Mouse (Mus musculus): ENCODE measurements around the gene B3galnt2. TPM values are rescaled to one million over a fixed set of nuclear protein-coding genes. Genes with fewer than 3 reads are reported as not detected.
"Not testable (repeated sequence)": the region's sequence is repeated elsewhere in the genome, so short reads cannot be mapped to it uniquely, and the experiment has no call there.

The B3galnt2 gene
- 10 to 100 TPM; 14.6 to 15.3 TPM for total RNA-seq (2021)

DNA sequence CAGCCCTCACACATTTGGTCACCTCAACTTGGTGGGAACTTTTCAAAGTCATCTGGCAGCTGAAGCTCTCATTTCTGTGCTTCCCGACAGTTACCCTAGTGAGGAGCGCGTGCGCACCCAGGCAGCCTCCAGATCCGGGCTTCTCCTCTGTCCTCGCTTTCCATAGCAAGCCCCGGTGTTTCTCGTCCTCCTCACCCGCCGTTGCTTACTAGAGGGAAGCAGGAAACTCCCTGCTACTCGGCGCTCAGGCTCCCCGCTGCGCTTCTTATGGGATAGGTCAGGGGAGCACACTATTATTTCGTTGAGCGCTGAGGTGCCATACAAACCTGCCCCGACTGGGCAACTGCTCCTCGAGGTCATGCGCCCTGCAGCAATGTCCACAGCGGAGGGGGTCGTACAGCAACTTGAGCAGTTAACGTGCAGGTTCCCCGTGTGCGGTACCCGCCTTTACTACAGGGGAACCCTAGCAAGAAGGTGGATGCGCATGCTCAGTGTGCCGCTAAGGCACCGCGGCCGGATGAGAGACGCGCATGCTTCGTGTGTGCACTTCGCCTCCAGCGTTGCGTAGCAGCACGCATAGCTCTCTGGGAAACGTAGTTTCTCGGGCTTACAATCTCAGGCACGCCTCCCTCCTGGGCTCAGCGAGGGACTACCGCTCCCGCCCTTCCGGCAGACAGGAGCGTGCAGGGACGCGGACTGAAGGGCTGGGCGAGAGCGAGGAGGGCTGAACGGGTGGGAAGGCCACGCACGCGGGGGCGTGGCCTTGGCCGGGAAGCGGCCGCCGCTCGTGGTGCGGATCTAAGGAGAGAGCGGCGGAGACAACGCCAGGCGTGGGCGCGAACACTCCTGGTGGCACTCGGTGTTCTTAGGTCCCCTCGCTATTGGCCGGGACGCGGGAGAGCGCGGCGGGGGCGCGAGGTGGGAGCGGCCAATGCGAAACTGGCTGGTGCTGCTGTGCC, at the start of gene B3galnt2:
TSS of gene B3galnt2 (plus strand) at position 596 of the 959 bp plus-strand sequence.
- DNase-seq (ENCODE audit: extremely low spot score in 1 of 2, low spot score in 2 of 2), result peak; percentile 96
- intact Hi-C loops (cut with DNase I), result no loop called here

DNA sequence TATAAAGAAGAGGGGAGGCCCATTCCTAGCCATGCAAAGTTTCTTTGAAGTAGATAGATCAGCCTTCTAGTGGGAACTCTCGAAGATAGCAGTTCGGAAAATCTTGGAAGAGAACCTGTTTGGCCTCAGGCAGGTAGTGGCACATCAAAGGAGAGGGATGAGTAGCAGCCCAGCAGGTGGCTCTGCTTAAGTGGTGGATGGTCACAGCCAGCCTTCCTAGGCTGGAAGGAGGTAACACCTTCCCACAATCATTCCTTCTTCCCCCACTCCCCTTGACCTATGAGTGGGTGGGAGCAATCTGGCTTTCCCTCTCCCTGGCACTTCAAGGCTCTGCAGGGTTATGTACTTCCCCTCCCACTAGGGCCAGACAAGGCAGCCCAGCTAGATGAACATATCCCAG, 42.9 kb upstream of the B3galnt2 start:
- DNase-seq (ENCODE audit: extremely low spot score in 1 of 2, low spot score in 2 of 2), result no peak
- intact Hi-C loops (cut with DNase I), result no loop called here

DNA sequence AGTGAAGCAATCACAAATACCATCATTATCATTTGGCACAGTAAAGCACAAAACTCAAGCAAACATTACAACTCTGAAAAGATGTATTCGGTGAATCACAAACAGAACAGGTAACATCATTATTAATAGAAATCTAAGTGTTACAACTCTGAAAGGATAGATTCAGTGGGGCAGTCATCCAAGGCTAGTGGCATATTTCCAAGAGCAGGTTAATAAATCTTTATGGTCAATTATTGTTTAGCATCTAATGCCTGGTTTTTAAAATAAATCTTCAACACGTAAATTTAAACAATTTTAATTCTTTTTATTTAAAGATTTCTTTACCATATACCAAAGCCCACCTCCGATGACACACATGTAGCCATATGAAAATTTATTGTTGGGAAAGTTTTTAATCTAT, 34.9 kb upstream of the B3galnt2 start:
- no peak for DNase-seq (ENCODE audit: extremely low spot score in 1 of 2, low spot score in 2 of 2)
- intact Hi-C loops (cut with DNase I), result no loop called here

DNA sequence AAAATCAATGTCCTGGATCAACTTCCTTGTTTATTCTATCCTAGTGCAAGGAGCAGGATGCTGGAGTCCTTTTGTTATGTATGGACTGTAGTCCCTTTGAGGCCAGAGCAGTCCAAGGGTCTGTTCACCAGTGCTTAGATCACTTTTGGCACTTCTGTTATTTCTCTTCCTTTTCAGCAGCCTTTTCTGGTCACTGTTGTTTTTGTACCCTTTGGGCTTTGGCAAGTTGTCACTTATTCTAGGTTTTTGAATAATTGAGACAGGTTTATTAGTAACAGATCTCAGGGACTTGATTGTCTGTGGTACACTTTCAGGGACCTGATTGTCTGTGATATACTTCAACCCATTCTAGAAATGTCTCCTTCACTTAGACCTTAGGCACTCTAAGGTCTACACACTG, 31.7 kb upstream of the B3galnt2 start:
- DNase-seq (ENCODE audit: extremely low spot score in 1 of 2, low spot score in 2 of 2), result no peak

DNA sequence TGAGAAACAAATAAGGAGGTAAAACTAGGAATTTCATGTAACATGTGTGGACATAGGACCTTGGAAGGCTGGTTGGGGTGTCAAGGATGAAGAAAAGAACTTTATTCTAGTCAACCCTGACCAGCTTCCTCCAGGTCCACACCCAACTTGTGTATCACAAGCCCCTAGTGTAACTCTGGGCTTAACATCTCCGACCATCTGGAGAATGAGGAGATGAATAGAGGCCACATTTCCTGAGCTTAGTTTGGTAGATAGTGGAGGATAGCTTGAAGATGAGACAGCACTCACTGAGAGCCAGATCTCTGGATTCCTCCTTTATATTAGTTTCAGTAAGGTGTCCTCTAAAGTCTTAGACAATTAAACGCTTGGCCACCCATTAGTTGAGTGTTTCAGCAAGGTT, 24.3 kb upstream of the B3galnt2 start:
- no peak for DNase-seq (ENCODE audit: extremely low spot score in 1 of 2, low spot score in 2 of 2)
- intact Hi-C loops (cut with DNase I), result no loop called here

More for the DNA sequence above, 31.7 kb upstream of the B3galnt2 start:
- intact Hi-C loops (cut with DNase I), result no loop called here

DNA sequence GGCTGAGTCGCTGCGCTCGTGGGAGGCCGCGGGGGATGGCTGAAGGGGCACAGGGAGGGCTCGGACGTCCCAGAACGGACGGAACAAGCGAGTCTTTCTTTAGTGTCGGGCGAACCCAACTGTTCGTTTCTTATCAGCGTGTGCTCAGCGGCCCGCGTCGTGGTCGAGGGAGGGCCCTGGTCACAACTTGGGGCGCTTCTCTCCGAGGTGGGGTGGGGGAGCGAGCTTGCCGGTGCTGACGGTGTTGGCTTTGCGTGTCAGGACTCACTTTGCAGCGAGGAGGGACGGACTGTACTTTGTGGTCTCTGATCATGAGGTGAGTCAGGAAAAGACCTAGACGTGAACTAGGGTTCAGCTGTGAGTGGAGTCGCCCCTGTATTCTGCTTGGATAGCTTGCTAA, 662 bp downstream of the B3galnt2 start:
- intact Hi-C loops (cut with DNase I), result no loop called here
- peak in 1 of 2 experiments; percentile 66 for DNase-seq (ENCODE audit: extremely low spot score in 1 of 2, low spot score in 2 of 2)

DNA sequence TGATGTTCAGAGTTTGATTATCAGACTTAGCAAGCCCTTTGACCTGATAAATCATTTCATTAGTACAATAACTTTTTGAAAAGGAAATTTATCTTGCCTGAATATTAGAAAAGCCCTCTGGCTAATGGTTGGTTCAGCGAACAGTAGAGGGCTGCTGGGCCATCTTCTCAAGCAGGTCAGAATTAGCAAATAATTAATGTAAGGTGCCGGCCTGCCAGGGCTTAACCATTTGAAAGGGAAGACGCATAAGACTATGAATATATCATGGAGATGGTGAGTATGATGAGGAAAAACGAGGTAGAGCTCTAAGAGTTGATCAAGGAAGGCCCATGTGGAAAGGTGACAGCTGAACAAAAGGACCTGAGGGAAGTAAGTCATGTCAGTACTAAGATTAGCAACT, 2.4 kb downstream of the B3galnt2 start:
- DNase-seq (ENCODE audit: extremely low spot score in 1 of 2, low spot score in 2 of 2), result no peak
- intact Hi-C loops (cut with DNase I), result no loop called here

DNA sequence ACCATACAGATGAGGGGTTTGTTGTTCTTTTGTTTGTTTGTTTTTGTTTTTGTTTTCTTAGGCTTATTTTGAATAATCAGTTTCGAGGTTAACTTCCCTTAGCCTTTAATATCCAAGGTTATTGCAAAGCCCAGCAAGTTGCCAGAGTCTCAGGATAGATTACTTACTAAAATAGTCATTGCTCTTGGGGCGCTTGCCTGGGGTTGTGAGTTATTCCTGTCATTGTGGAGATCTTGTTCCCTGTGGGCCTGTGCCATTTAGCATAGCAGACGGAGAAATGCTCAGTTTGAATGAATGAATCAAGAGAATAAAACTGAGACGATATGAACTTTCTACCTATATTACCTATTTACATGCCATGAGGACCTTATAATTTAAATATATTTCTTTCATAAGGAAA, 5.9 kb downstream of the B3galnt2 start:
- no peak for DNase-seq (ENCODE audit: extremely low spot score in 1 of 2, low spot score in 2 of 2)
- intact Hi-C loops (cut with DNase I), result no loop called here

DNA sequence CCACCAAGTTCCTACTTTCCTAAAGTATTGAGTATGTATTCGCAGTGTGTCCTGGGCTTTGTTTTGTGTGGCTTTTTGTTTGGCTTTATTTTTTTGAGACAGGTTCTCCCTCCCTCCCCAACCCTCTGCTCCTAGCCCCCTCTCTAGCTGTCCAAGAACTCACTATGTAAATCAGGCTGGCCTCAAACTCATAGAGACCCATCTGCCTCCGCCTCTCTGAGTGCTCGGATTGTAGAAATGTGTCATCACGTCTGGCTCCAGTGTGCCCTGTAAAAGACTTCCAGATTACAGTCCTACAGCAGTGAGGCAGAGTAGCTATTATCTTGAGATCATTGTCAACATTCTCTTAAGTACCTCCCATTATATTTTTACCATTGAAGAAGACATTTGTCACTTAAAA, 6.8 kb downstream of the B3galnt2 start:
- intact Hi-C loops (cut with DNase I), result no loop called here
- no peak for DNase-seq (ENCODE audit: extremely low spot score in 1 of 2, low spot score in 2 of 2)

DNA sequence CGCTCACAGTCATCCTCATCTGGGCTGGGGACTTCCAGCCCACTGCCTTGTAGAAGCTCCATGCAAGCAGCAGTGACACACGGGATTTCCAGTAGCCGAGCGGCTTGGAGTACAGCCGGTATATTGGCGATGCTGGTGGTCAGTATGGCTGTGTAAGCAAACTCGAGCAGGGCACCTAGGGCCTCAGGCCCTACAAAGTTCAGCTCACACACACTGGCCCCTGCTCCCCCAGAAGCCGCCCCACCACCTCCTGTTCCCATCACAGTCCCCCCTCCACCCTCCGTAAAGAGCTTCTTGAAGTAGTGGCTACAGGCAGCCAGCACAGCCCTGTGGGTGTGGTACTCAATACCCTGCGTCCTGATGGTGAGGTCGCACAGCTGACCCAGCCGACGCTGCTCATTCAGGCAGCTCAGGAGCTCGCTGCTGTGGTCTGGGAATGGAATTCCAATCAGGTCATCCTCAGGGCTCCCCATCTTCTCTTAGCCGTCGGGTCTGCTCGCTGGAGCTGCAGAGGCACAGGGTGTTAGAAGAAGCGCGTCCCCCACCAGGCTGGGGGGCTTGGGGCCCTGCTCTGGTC, 11.2 kb downstream of the B3galnt2 start:
- intact Hi-C loops (cut with DNase I), result no loop called here
- no peak for DNase-seq (ENCODE audit: extremely low spot score in 1 of 2, low spot score in 2 of 2)

DNA sequence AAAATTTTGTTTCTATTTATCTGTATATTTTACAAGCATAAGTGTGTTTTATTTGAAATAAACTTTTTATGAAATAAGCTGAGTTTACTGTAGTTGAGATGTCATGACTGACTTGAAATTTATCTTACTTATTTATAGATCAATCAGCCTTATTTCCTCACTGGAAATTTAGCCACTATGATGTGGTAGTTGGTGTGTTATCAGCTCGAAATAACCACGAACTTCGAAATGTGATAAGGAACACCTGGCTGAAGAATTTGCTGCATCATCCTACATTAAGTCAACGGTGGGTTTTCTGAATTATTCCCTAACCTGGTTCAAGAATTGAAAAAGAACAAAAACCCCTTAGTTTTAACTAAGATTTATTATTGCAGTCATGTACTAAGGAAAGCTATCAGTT, 11.9 kb downstream of the B3galnt2 start:
- no peak for DNase-seq (ENCODE audit: extremely low spot score in 1 of 2, low spot score in 2 of 2)
- intact Hi-C loops (cut with DNase I), result no loop called here

DNA sequence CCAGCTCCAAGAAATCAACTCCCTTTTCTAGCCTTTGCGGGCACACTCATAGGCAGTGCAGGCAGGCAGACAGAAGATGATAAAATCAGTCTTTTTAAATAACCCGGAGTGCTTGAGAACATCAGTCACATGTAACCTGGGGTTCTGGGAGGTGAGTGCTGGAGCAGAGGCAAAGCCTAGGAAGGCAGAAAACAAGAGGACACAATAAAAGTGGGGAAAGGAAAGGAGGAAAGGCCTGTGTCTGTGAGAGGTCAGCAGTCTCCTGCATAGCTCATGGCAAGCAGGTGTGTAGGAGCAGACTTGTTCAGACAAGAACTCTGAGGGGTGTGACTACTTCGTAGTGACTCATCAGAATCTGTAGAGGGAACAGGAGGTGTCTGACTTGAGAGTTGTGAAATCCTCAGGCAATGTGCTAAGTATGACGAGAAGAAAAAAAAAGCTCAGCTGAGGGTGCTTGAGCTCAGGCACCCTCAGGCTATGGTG, 14.4 kb downstream of the B3galnt2 start:
- intact Hi-C loops (cut with DNase I), result no loop called here
- no peak for DNase-seq (ENCODE audit: extremely low spot score in 1 of 2, low spot score in 2 of 2)

DNA sequence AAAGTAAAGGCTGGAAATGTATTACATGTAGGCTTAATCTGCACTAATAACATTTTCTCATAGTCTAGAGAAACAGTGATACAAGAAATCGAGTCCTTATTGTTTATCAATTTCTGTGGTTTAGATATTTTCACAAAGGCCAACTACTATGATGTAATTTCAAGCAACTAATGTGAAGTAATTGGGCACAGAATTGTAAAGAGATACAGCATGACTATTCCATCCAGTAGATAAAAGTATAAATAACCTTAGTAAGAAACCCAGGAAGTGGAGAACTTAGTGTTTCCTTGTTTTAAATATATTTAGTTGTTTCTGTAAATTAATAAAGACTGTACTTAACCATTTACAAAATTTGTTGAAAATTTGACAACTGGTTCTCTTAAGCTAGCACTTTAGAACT, 15.5 kb downstream of the B3galnt2 start:
- DNase-seq (ENCODE audit: extremely low spot score in 1 of 2, low spot score in 2 of 2), result no peak
- intact Hi-C loops (cut with DNase I), result no loop called here

DNA sequence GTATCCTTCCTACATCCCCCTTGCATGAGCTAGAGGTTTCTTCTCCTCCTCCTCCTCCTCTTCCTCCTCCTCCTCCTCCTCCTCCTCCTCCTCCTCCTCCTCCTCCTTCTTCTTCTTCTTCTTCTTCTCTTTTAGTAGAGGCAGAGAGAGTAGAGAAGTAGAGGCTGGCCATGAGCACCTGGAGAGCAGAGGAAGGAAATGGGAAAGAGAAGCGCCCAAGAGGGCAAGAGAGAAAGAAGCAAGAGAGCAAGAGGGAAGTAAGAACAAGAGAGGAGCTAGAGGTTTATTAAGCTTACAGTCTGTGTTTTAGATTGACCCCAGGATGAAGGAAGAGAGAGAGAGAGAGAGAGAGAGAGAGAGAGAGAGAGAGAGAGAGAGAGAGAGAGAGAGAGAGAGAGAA, 27.6 kb downstream of the B3galnt2 start:
- intact Hi-C loops (cut with DNase I), result not testable (repeated sequence)

DNA sequence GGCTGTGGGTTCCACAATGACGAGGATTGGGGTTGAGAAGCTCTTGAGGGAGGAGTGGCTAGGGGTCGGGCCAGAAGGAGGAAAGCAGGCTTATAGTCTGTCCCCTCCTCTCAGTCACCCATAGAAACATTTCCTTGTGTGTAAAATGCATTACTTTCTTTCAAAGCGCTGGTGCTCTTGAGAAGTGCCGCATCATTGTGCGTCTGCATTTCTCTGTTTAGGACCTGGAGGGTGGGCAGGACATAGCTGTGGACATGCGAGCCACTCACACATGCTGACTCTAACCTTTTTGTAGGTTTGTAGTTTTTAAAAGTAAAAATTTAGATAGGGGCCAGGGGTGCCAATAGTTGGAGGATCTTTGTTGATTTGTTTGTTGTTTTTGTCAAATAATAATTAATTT, 29.3 kb downstream of the B3galnt2 start:
- intact Hi-C loops (cut with DNase I), result no loop called here
- DNase-seq (ENCODE audit: extremely low spot score in 1 of 2, low spot score in 2 of 2), result no peak

More for the DNA sequence above, 27.6 kb downstream of the B3galnt2 start:
- not testable (repeated sequence) for DNase-seq (ENCODE audit: extremely low spot score in 1 of 2, low spot score in 2 of 2)

DNA sequence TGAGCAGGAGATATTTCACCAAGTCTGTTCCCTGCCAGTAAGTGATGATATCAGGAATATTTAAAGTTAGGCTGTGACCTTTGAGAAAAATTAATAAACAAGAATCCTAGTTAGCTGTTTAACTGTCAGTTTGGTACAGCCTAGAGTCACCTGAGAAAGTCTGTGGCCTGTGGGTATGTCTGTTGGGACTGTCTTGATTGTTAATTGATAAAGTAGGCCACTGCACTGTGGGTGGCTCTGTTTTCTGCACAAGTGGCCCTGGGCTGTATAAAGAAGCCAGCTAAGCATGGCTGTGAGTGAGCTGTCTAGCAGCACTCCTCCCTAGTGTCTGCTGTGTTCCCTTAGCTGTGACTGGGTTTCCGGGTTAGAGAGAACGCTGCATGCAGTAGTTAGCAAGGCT, 34.9 kb downstream of the B3galnt2 start:
- intact Hi-C loops (cut with DNase I), result no loop called here
- DNase-seq (ENCODE audit: extremely low spot score in 1 of 2, low spot score in 2 of 2), result no peak

DNA sequence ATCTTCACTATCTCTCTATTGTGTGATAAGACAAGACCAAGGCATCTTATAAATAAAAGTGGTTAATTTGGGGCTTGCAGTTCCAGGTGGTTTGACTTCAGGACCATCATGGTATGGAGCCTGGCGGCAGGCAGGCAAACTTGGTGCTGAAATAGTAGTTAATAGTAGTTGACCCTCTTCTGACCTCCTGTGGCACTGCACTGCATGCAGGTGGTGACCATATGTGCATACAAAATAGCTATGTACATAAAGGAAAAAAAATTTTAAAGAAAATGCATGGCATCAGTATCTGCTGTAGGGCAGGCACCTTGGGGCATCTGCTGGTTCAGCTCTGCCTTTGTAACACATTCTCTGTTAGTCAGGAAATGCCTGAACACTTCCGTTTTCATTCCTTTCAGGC, 36.1 kb downstream of the B3galnt2 start:
- intact Hi-C loops (cut with DNase I), result no loop called here
- DNase-seq (ENCODE audit: extremely low spot score in 1 of 2, low spot score in 2 of 2), result no peak

DNA sequence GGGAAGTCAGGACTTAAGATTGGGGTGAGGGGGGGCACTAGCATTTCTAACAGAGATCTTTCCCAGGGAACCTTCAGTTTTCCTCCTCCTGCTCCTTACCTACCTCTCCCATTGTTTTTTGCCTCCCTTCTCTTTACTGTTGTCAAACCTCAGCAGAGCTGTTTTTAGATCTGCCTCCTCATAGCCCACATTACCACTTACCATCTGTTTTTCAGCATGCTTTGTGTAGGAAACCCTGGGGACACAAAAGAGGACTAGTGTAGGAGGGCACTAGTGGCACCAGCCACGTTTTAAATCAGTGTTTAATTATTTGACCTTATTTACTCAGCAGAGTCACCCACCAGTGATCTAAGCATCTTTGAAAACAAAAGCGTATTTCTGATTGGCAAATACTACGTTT, 38.8 kb downstream of the B3galnt2 start:
- DNase-seq (ENCODE audit: extremely low spot score in 1 of 2, low spot score in 2 of 2), result no peak

DNA sequence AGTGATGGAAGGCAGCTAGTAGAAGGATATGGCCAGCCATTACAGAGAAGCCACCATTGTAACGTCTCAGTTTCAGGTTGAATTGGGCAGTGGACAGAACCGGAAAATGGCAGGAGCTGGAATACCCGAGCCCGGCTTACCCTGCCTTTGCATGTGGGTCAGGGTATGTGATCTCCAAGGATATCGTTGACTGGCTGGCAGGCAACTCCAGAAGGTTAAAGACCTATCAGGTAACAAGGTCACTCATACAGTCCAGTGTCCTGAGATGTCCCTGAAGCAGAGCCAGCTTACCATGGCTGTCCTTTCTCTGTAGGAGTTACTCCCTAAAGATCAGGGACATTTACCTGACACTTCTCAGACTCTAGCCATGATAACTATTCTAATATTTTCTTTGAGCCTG, 40.8 kb downstream of the B3galnt2 start:
- no peak for DNase-seq (ENCODE audit: extremely low spot score in 1 of 2, low spot score in 2 of 2)
- intact Hi-C loops (cut with DNase I), result no loop called here

More for the DNA sequence above, 38.8 kb downstream of the B3galnt2 start:
- intact Hi-C loops (cut with DNase I), result no loop called here

DNA sequence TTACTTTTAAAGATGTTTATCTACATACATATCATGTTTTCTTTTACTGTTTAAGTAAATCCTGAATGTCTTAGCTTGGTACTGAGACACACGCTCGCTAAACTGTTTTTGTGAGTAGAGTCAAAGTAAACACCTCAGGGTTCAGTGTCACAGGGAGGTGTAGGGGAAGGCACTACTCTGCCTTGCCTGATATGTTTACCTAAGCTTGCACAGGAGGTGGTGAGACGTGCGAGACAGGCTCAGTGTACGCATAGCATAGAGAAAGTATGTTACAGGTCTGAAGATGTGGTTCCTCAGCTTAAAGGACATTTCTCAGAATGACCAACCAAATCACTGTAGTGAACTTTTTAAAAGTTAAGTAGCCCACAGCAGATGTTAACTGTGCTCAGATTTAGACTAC, 43.2 kb downstream of the B3galnt2 start:
- intact Hi-C loops (cut with DNase I), result no loop called here

More for the DNA sequence above, 43.2 kb downstream of the B3galnt2 start:
- DNase-seq (ENCODE audit: extremely low spot score in 1 of 2, low spot score in 2 of 2), result no peak

All from left cerebral cortex, postnatal 10 days (tissue).